Mouse (Mus musculus) gastrocnemius, postnatal 14 days (tissue): ENCODE results near the gene L1cam. TPM values are rescaled to one million over a fixed set of nuclear protein-coding genes. Genes with fewer than 3 reads are reported as not detected.

Experiments
- DNase-seq: peaks from one replicate; pipeline ENCODE4 v3.0.0; 2021; ENCODE audit warnings: mixed read lengths
- intact Hi-C: fragments of 180-260 bp; cut with DNase I; formaldehyde crosslinking; loops from one replicate; pipeline ENCODE4 v1.15.1; 2025; ENCODE audit warnings: low total_unique reads
- long read RNA-seq, 2 experiments: library from polyadenylated mRNA; stranded (forward); transcript quantifications; one replicate each; pipeline ENCODE4 v2.0.0; 2021
- total RNA-seq, 2 experiments: library from RNA; stranded (reverse); gene quantifications; 2 replicates each; pipeline ENCODE4 v1.2.3; 2021

L1cam gene
- total RNA-seq = 1 to 10 TPM; 1.4 to 1.5 TPM
- long read RNA-seq, experiment 1, partial matches to known transcripts = 0 of 1 reads
- long read RNA-seq, experiment 1, other reads (novel, unspliced or antisense) = 1 of 1 reads
- long read RNA-seq, experiment 2, partial matches to known transcripts = 0 of 1 reads
- long read RNA-seq, experiment 2, other reads (novel, unspliced or antisense) = 1 of 1 reads

- intact Hi-C loops = loop anchor here (5.0 kb wide), 1 partner anchor 98 kb away; no protein-coding TSS in a partner anchor
- DNase-seq = peak; percentile 31
These were observed at the start of gene L1cam for GRCm38 (mm10) chrX:73895719-73896118. Gene L1cam, minus strand, starts transcription at chrX:73896105.

GRCm38 (mm10) chrX:73942294-73942693 lies 46.4 kb upstream of the L1cam start:
- intact Hi-C loops = no loop called here
- DNase-seq = no peak

- intact Hi-C loops = no loop called here
- no peak for DNase-seq
These were observed 46.0 kb upstream of the L1cam start for GRCm38 (mm10) chrX:73941860-73942259.

- intact Hi-C loops = no loop called here
- no peak for DNase-seq
These were observed 36.0 kb upstream of the L1cam start for GRCm38 (mm10) chrX:73931871-73932270.

GRCm38 (mm10) chrX:73930402-73931062 lies 34.6 kb upstream of the L1cam start, which contains the start of gene Renbp:
Gene Renbp, minus strand, starts transcription at chrX:73930850.
- intact Hi-C loops = no loop called here
- peak; percentile 61 for DNase-seq

GRCm38 (mm10) chrX:73922550-73922882 lies 26.6 kb upstream of the L1cam start:
- intact Hi-C loops = no loop called here

GRCm38 (mm10) chrX:73921823-73922549 lies 26.1 kb upstream of the L1cam start, which contains the start of the genes Arhgap4 and Naa10:
Gene Arhgap4, minus strand, starts transcription at chrX:73921870.
Gene Naa10, minus strand, starts transcription at chrX:73921944.
- intact Hi-C loops = no loop called here
- DNase-seq = peak; percentile 91

More at GRCm38 (mm10) chrX:73922550-73922882, 26.6 kb upstream of the L1cam start:
- no peak for DNase-seq

GRCm38 (mm10) chrX:73921285-73921822 lies 25.4 kb upstream of the L1cam start:
- DNase-seq = no peak

GRCm38 (mm10) chrX:73918631-73919030 lies 22.7 kb upstream of the L1cam start:
- intact Hi-C loops = no loop called here
- no peak for DNase-seq

More at GRCm38 (mm10) chrX:73921285-73921822, 25.4 kb upstream of the L1cam start:
- intact Hi-C loops = no loop called here

GRCm38 (mm10) chrX:73916945-73917344 lies 21.0 kb upstream of the L1cam start:
- no peak for DNase-seq
- intact Hi-C loops = no loop called here

- DNase-seq = peak; percentile 88
- intact Hi-C loops = no loop called here
These were observed 19.2 kb upstream of the L1cam start for GRCm38 (mm10) chrX:73914827-73915703.

- DNase-seq = no peak
- intact Hi-C loops = no loop called here
These were observed 15.7 kb upstream of the L1cam start for GRCm38 (mm10) chrX:73911588-73911987.

- no peak for DNase-seq
- intact Hi-C loops = no loop called here
These were observed 15.3 kb upstream of the L1cam start for GRCm38 (mm10) chrX:73911156-73911555.

GRCm38 (mm10) chrX:73910451-73910850 lies 14.5 kb upstream of the L1cam start:
- no peak for DNase-seq
- intact Hi-C loops = no loop called here

GRCm38 (mm10) chrX:73910049-73910448 lies 14.1 kb upstream of the L1cam start:
- DNase-seq = no peak
- intact Hi-C loops = no loop called here

- intact Hi-C loops = loop anchor here (5.0 kb wide), 1 partner anchor 101 kb away; no protein-coding TSS in a partner anchor
- DNase-seq = no peak
These were observed 2.1 kb upstream of the L1cam start for GRCm38 (mm10) chrX:73897959-73898358.

GRCm38 (mm10) chrX:73892833-73893232 lies 3.1 kb downstream of the L1cam start:
- DNase-seq = no peak
- intact Hi-C loops = no loop called here

- DNase-seq = no peak
- intact Hi-C loops = no loop called here
These were observed 4.3 kb downstream of the L1cam start, which contains the start of gene Avpr2 for GRCm38 (mm10) chrX:73891551-73892152. Gene Avpr2, plus strand, starts transcription at chrX:73892102.

- intact Hi-C loops = no loop called here
- DNase-seq = no peak
These were observed 14.4 kb downstream of the L1cam start for GRCm38 (mm10) chrX:73881463-73881862.
